18 mouse cellular contexts compared by ENCODE assay signal in the genomic region with DNA sequence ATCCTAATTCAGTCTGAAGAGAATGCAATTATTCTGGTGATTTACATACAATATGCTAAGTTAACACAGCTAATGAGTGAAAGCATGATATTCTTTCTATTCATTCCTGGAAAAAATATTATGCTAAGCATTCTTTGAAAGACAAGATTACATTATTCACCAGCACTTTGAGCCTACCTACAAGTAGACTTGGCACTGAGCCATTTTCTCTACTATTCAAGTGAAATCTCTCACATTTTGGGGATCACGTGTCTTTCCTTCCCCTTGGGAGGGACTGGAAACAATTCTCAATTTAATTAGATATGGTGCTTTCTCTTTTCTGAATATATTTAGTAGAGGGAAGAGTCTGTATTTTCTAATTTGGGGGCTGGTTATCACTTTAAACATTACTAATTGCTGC. TPM values are rescaled to one million over a fixed set of nuclear protein-coding genes. Genes with fewer than 3 reads are reported as not detected.
A peak's percentile ranks its signal among the peaks of the same experiment; 100 is the strongest.
DNase-seq lines count a peak whose midpoint lies in the region; ATAC-seq lines count a peak whose summit lies in the region.
"Had no signal": no experiment of that assay in that cellular context is flagged by ENCODE, and none has a peak within 500 bp of the region (broad histone marks: within the 10 kb centered on the region; RNA-seq: fewer than 3 reads in every experiment).

No protein-coding gene starts in this region.

- H3K9ac ChIP-seq in forebrain, embryonic 15.5 days (replicated peaks), result no peak overlapping the region
- H3K9ac ChIP-seq in forebrain, embryonic 11.5 days (ENCODE audit: low read length), result no peak overlapping the region
- H3K9ac ChIP-seq in midbrain, embryonic 15.5 days, result no peak overlapping the region
- H3K9ac ChIP-seq: limb, embryonic 15.5 days; liver, postnatal 0 days had no signal

- peaks cover 40% of the 10 kb centered on the region for H3K4me1 ChIP-seq in forebrain, embryonic 15.5 days
- H3K4me1 ChIP-seq in forebrain, embryonic 11.5 days (replicated peaks; ENCODE audit: control insufficient read depth, insufficient read depth, low read length), result peaks cover 2% of the 10 kb centered on the region; the same call in 1 of the 2 replicates
- peaks cover 22% of the 10 kb centered on the region for H3K4me1 ChIP-seq in midbrain, embryonic 15.5 days

- peak overlapping the region; percentile 59 for H3K4me3 ChIP-seq in forebrain, embryonic 15.5 days
- no peak overlapping the region for H3K4me3 ChIP-seq in forebrain, embryonic 11.5 days (ENCODE audit: low read depth, low read length)
- H3K4me3 ChIP-seq in midbrain, embryonic 15.5 days, result peak overlapping the region; percentile 60
- H3K4me3 ChIP-seq: limb, embryonic 15.5 days had no signal

- WGBS in forebrain, embryonic 15.5 days, result 11% methylated on average over 1 of the region's 1 CpGs
- 40% methylated on average over 1 of the region's 1 CpGs for WGBS in forebrain, embryonic 11.5 days
- 7% methylated on average over 1 of the region's 1 CpGs for WGBS in midbrain, embryonic 15.5 days

- H3K4me2 ChIP-seq in forebrain, embryonic 15.5 days (replicated peaks), result peak overlapping the region; percentile 76
- H3K4me2 ChIP-seq in forebrain, embryonic 11.5 days (ENCODE audit: low read depth, low read length, severe bottlenecking), result no peak overlapping the region
- peak overlapping the region; percentile 71 for H3K4me2 ChIP-seq in midbrain, embryonic 15.5 days
- H3K4me2 ChIP-seq: limb, embryonic 15.5 days had no signal

- ATAC-seq in forebrain, embryonic 15.5 days (replicated peaks), result peak; percentile 2; the same call in 1 of the 2 replicates
- ATAC-seq in forebrain, embryonic 11.5 days (replicated peaks; ENCODE audit: low FRiP score), result no peak
- ATAC-seq in midbrain, embryonic 15.5 days (replicated peaks), result no peak
- ATAC-seq: liver, postnatal 0 days had no signal

- H3K27me3 ChIP-seq in forebrain, embryonic 15.5 days, result no peaks in the 10 kb centered on the region
- H3K27me3 ChIP-seq in forebrain, embryonic 11.5 days (ENCODE audit: control insufficient read depth, insufficient read depth, low read length), result peaks cover 24% of the 10 kb centered on the region
- no peaks in the 10 kb centered on the region for H3K27me3 ChIP-seq in midbrain, embryonic 15.5 days (replicated peaks)

- peak overlapping the region; percentile 96 for H3K27ac ChIP-seq in forebrain, embryonic 15.5 days (replicated peaks)
- no peak overlapping the region for H3K27ac ChIP-seq in forebrain, embryonic 11.5 days (ENCODE audit: low read depth, low read length)
- H3K27ac ChIP-seq in midbrain, embryonic 15.5 days, result peak overlapping the region; percentile 95; the same call in 1 of the 2 replicates
- H3K27ac ChIP-seq: limb, embryonic 15.5 days had no signal

- H3K9me3 ChIP-seq in forebrain, embryonic 15.5 days, result no peaks in the 10 kb centered on the region
- H3K9me3 ChIP-seq in forebrain, embryonic 11.5 days (ENCODE audit: control insufficient read depth, low read length), result no peaks in the 10 kb centered on the region
- H3K9me3 ChIP-seq in midbrain, embryonic 15.5 days, result no peaks in the 10 kb centered on the region
- H3K9me3 ChIP-seq: limb, embryonic 15.5 days had no signal

- no peaks in the 10 kb centered on the region for H3K36me3 ChIP-seq in forebrain, embryonic 15.5 days
- no peaks in the 10 kb centered on the region for H3K36me3 ChIP-seq in forebrain, embryonic 11.5 days (ENCODE audit: control insufficient read depth, insufficient read depth, low read length)
- H3K36me3 ChIP-seq in midbrain, embryonic 15.5 days (replicated peaks), result no peaks in the 10 kb centered on the region
- H3K36me3 ChIP-seq: limb, embryonic 15.5 days had no signal

- no peak for DNase-seq in forebrain, embryonic 11.5 days (ENCODE audit: low spot score)
- DNase-seq in brain, adult 2 months (ENCODE audit: low read depth, low spot score), result peak; percentile 56
- peak; percentile 42 for DNase-seq in brain, embryonic 18.5 days (ENCODE audit: low read depth, low spot score)
- no peak for DNase-seq in adrenal gland, adult 2 months
- DNase-seq in heart, adult 8-10 months (ENCODE audit: low spot score), result no peak
- DNase-seq: cerebellum, adult 11-12 months; heart, adult 11 months; heart, postnatal 4 days; kidney, adult 11 months; kidney, postnatal 10 days; liver, postnatal 0 days; lung, postnatal 14 days; right cerebral cortex, postnatal 14 days; thymus, postnatal 14 days had no signal

RNA-seq across cellular contexts. Expression of a gene that starts 4.0 kb away (rescaled TPM):
- 95.5 and 96.9 TPM in 2 replicates for polyA plus RNA-seq in forebrain, embryonic 15.5 days (2015; fragmentation: Nextera tagmentation; extraction: Ambion mirVana)
- 6.2 and 6.5 TPM in 2 replicates for polyA plus RNA-seq in forebrain, embryonic 11.5 days (2014; fragmentation: Nextera tagmentation; extraction: Ambion mirVana)
- 141 and 166 TPM in 2 replicates for polyA plus RNA-seq in midbrain, embryonic 15.5 days (2015; fragmentation: Nextera tagmentation; extraction: Ambion mirVana)
- 1 to 10 TPM; 1.8 to 6.0 TPM for total RNA-seq in adrenal gland, adult 2 months (2021)
- 0.21 and 0.92 TPM in 2 replicates for polyA plus RNA-seq in adrenal gland, adult 2 months (2012; rRNA removed)
- 1 to 10 TPM in 3 of 4 experiments, under 1 TPM in 1; 0.78 to 1.5 (median 1.3) TPM for total RNA-seq in heart, adult 8-10 months (2022)
- total RNA-seq: megakaryocyte-erythroid progenitor cell, adult 5-6 weeks had no signal
- polyA plus RNA-seq: liver, postnatal 0 days had no signal

Comparison
In these comparisons a context has a peak if more than half of its experiments do, and no peak if none do; other contexts are left out.
1. RNA of a gene that starts 4.0 kb away (polyA plus RNA-seq): 141 to 166 TPM in midbrain, embryonic 15.5 days and 95.5 to 96.9 TPM in forebrain, embryonic 15.5 days; 6.2 to 6.5 TPM in forebrain, embryonic 11.5 days and 0.21 to 0.92 TPM in adrenal gland, adult 2 months; every median in the first group is over 10 times any median in the second.
2. DNase-seq: peak in brain, adult 2 months (single experiment) and brain, embryonic 18.5 days (single experiment); none in forebrain, embryonic 11.5 days (single experiment), adrenal gland, adult 2 months (single experiment) and heart, adult 8-10 months (single experiment).